Mouse (Mus musculus) CH12.LX (cell line): ENCODE data around the gene Ptx4. TPM values are rescaled to one million over a fixed set of nuclear protein-coding genes. Genes with fewer than 3 reads are reported as not detected.

Experiments used
- DNase-seq: peaks from one replicate; pipeline ENCODE4 v3.0.0-alpha.2; 2013; ENCODE audit errors: extremely low read depth
- H3K27ac ChIP-seq: 2 replicates; pipeline ENCODE4 v1.5.1; 2012; ENCODE audit warnings: low read depth, mild to moderate bottlenecking, control low read depth, moderate library complexity; ENCODE audit not compliant: insufficient read depth
- H3K27me3 ChIP-seq: replicated peaks from 2 replicates; pipeline ENCODE3; 2012; ENCODE audit warnings: inconsistent platforms
- H3K36me3 ChIP-seq, 2 experiments: replicated peaks in 1 of 2; 2 replicates each; pipeline versions ENCODE3 to v1.6.1; 2012; ENCODE audit warnings: inconsistent platforms in 1 of 2, low read length in 1 of 2, mild to moderate bottlenecking in 1 of 2, mixed read lengths in 1 of 2, moderate library complexity in 1 of 2; ENCODE audit not compliant: control insufficient read depth in 1 of 2, insufficient read depth in 1 of 2
- H3K4me1 ChIP-seq, 2 experiments: 2 replicates each; pipeline ENCODE4 v1.6.1; 2012; ENCODE audit warnings: inconsistent platforms in 1 of 2, moderate library complexity in 1 of 2; ENCODE audit not compliant: insufficient read depth in 2 of 2, control insufficient read depth in 1 of 2
- H3K4me2 ChIP-seq: 2 replicates; pipeline ENCODE4 v1.6.1; 2012; ENCODE audit warnings: low read depth, mild to moderate bottlenecking, control low read depth; ENCODE audit not compliant: poor library complexity, insufficient read depth, severe bottlenecking
- H3K4me3 ChIP-seq, 3 experiments: fragments of 150-350 bp in 1 of 3; sonication (generic) in 1 of 3; replicated peaks in 1 of 3; 2 replicates each; pipeline versions ENCODE3 to v1.5.1; 2011 to 2012; ENCODE audit warnings: low read depth in 2 of 3, low read length in 2 of 3, mild to moderate bottlenecking in 2 of 3, moderate library complexity in 2 of 3, control low read depth in 1 of 3, improper control_type of control experiment in 1 of 3, inconsistent platforms in 1 of 3, mixed read lengths in 1 of 3; ENCODE audit not compliant: poor library complexity in 1 of 3
- H3K79me2 ChIP-seq: replicated peaks from 2 replicates; pipeline ENCODE4 v1.6.1; 2012; ENCODE audit warnings: mild to moderate bottlenecking, moderate library complexity; ENCODE audit not compliant: control insufficient read depth, poor library complexity, insufficient read depth, severe bottlenecking; ENCODE audit errors: extremely low read depth
- H3K9ac ChIP-seq: 2 replicates; pipeline ENCODE4 v1.6.1; 2012; ENCODE audit warnings: low read depth, mild to moderate bottlenecking, control low read depth, moderate library complexity; ENCODE audit not compliant: insufficient read depth
- H3K9me3 ChIP-seq: replicated peaks from 2 replicates; pipeline ENCODE3; 2012; ENCODE audit warnings: low read length, inconsistent platforms, mixed read lengths
- BHLHE40 ChIP-seq: IDR thresholded peaks from 2 replicates; pipeline ENCODE4 v1.6.1; 2011; ENCODE audit warnings: mild to moderate bottlenecking, low read depth, low read length, improper control_type of control experiment
- CHD1 ChIP-seq: IDR thresholded peaks from 2 replicates; pipeline ENCODE4 v1.6.1; 2012; ENCODE audit warnings: low read depth, low read length, improper control_type of control experiment, inconsistent platforms
- CHD2 ChIP-seq: IDR thresholded peaks from 2 replicates; pipeline ENCODE4 v1.6.1; 2011; ENCODE audit warnings: low read length, improper control_type of control experiment
- CTCF ChIP-seq, 2 experiments: IDR thresholded peaks in 1 of 2; conservative IDR thresholded peaks in 1 of 2; 2 replicates each; pipeline ENCODE4 v1.5.1; 2011 to 2012; ENCODE audit warnings: low read depth in 2 of 2, low read length in 2 of 2, improper control_type of control experiment in 1 of 2, inconsistent platforms in 1 of 2, mild to moderate bottlenecking in 1 of 2, moderate library complexity in 1 of 2
- E2F4 ChIP-seq: IDR thresholded peaks from 2 replicates; pipeline ENCODE4 v1.6.1; 2011; ENCODE audit warnings: low read depth, low read length, improper control_type of control experiment; ENCODE audit not compliant: insufficient replicate concordance
- ELF1 ChIP-seq: IDR thresholded peaks from 2 replicates; pipeline ENCODE4 v1.6.1; 2014; ENCODE audit warnings: low read depth, mild to moderate bottlenecking, inconsistent platforms, low read length, improper control_type of control experiment
- EP300 ChIP-seq: IDR thresholded peaks from 2 replicates; pipeline ENCODE4 v1.6.1; 2011; ENCODE audit warnings: low read length, improper control_type of control experiment
- ETS1 ChIP-seq: conservative IDR thresholded peaks from 2 replicates; pipeline ENCODE4 v1.6.1; 2012; ENCODE audit warnings: low read depth, mild to moderate bottlenecking, inconsistent platforms, low read length, improper control_type of control experiment, moderate library complexity
- GABPA ChIP-seq: IDR thresholded peaks from 2 replicates; pipeline ENCODE4 v1.6.1; 2012; ENCODE audit warnings: low read depth, low read length, improper control_type of control experiment, inconsistent platforms; ENCODE audit not compliant: insufficient replicate concordance
- HCFC1 ChIP-seq: IDR thresholded peaks from 2 replicates; pipeline ENCODE4 v1.6.1; 2012; ENCODE audit warnings: low read depth, mild to moderate bottlenecking, inconsistent platforms, low read length, improper control_type of control experiment
- IRF4 ChIP-seq: IDR thresholded peaks from 2 replicates; pipeline ENCODE4 v1.6.1; 2014; ENCODE audit warnings: low read depth, mild to moderate bottlenecking, inconsistent platforms, low read length, improper control_type of control experiment
- JUN ChIP-seq: IDR thresholded peaks from 2 replicates; pipeline ENCODE4 v1.6.1; 2011; ENCODE audit warnings: low read depth, mild to moderate bottlenecking, low read length, improper control_type of control experiment, moderate library complexity; ENCODE audit not compliant: insufficient read depth
- JUND ChIP-seq: conservative IDR thresholded peaks from 2 replicates; pipeline ENCODE4 v1.6.1; 2011; ENCODE audit warnings: low read depth, low read length, improper control_type of control experiment
- KAT2A ChIP-seq: IDR thresholded peaks from 2 replicates; pipeline ENCODE4 v1.6.1; 2012; ENCODE audit warnings: low read length, improper control_type of control experiment, inconsistent platforms; ENCODE audit not compliant: insufficient replicate concordance
- MAFK ChIP-seq: IDR thresholded peaks from 2 replicates; pipeline ENCODE4 v1.6.1; 2011; ENCODE audit warnings: low read length, improper control_type of control experiment; ENCODE audit not compliant: insufficient replicate concordance
- MAX ChIP-seq: IDR thresholded peaks from 2 replicates; pipeline ENCODE4 v1.6.1; 2011; ENCODE audit warnings: low read length, improper control_type of control experiment
- MAZ ChIP-seq: IDR thresholded peaks from 2 replicates; pipeline ENCODE4 v1.6.1; 2012; ENCODE audit warnings: low read depth, mild to moderate bottlenecking, inconsistent platforms, low read length, improper control_type of control experiment, moderate library complexity
- MEF2A ChIP-seq: IDR thresholded peaks from 2 replicates; pipeline ENCODE4 v1.6.1; 2014; ENCODE audit warnings: low read depth, mild to moderate bottlenecking, inconsistent platforms, low read length, improper control_type of control experiment, borderline replicate concordance
- MXI1 ChIP-seq: IDR thresholded peaks from 2 replicates; pipeline ENCODE4 v1.6.1; 2011; ENCODE audit warnings: mild to moderate bottlenecking, low read depth, low read length, improper control_type of control experiment
- MYC ChIP-seq: IDR thresholded peaks from 2 replicates; pipeline ENCODE4 v1.6.1; 2011; ENCODE audit warnings: low read depth, mild to moderate bottlenecking, improper control_type of control experiment, low read length
- NELFE ChIP-seq: IDR thresholded peaks from 2 replicates; pipeline ENCODE4 v1.6.1; 2011; ENCODE audit warnings: low read depth, low read length, improper control_type of control experiment
- NRF1 ChIP-seq: IDR thresholded peaks from 2 replicates; pipeline ENCODE4 v1.6.1; 2014; ENCODE audit warnings: low read depth, mild to moderate bottlenecking, inconsistent platforms, low read length, improper control_type of control experiment, moderate library complexity
- PAX5 ChIP-seq: IDR thresholded peaks from 2 replicates; pipeline ENCODE4 v1.6.1; 2012; ENCODE audit warnings: low read length, inconsistent platforms, mixed read lengths
- POLR2A ChIP-seq: IDR thresholded peaks from 2 replicates; pipeline ENCODE4 v1.6.1; 2011; ENCODE audit warnings: low read depth, mild to moderate bottlenecking, improper control_type of control experiment, low read length
- POLR2AphosphoS2 ChIP-seq: IDR thresholded peaks from 2 replicates; pipeline ENCODE4 v1.6.1; 2011; ENCODE audit warnings: low read depth, low read length, improper control_type of control experiment
- RAD21 ChIP-seq: IDR thresholded peaks from 2 replicates; pipeline ENCODE4 v1.6.1; 2011; ENCODE audit warnings: low read depth, mild to moderate bottlenecking, low read length, improper control_type of control experiment, moderate library complexity
- RCOR1 ChIP-seq: conservative IDR thresholded peaks from 2 replicates; pipeline ENCODE4 v1.6.1; 2012; ENCODE audit warnings: low read depth, mild to moderate bottlenecking, inconsistent platforms, low read length, improper control_type of control experiment
- SIN3A ChIP-seq: IDR thresholded peaks from 2 replicates; pipeline ENCODE4 v1.6.1; 2012; ENCODE audit warnings: low read length, improper control_type of control experiment, inconsistent platforms
- SMC3 ChIP-seq: IDR thresholded peaks from 2 replicates; pipeline ENCODE4 v1.6.1; 2011; ENCODE audit warnings: low read depth, low read length, improper control_type of control experiment
- TBP ChIP-seq: conservative IDR thresholded peaks from 2 replicates; pipeline ENCODE4 v1.6.1; 2011; ENCODE audit warnings: low read depth, low read length, improper control_type of control experiment
- TCF12 ChIP-seq: IDR thresholded peaks from 2 replicates; pipeline ENCODE4 v1.6.1; 2014; ENCODE audit warnings: low read depth, mild to moderate bottlenecking, inconsistent platforms, low read length, improper control_type of control experiment
- UBTF ChIP-seq: IDR thresholded peaks from 2 replicates; pipeline ENCODE4 v1.6.1; 2012; ENCODE audit warnings: low read depth, mild to moderate bottlenecking, inconsistent platforms, low read length, improper control_type of control experiment, moderate library complexity
- USF1 ChIP-seq: IDR thresholded peaks from 2 replicates; pipeline ENCODE4 v1.6.1; 2014; ENCODE audit warnings: low read depth, mild to moderate bottlenecking, inconsistent platforms, low read length, improper control_type of control experiment
- USF2 ChIP-seq: conservative IDR thresholded peaks from 2 replicates; pipeline ENCODE4 v1.6.1; 2011; ENCODE audit warnings: low read depth, low read length, improper control_type of control experiment
- ZC3H11A ChIP-seq: IDR thresholded peaks from 2 replicates; pipeline ENCODE4 v1.6.1; 2012; ENCODE audit warnings: low read depth, mild to moderate bottlenecking, inconsistent platforms, low read length, improper control_type of control experiment
- ZKSCAN1 ChIP-seq: IDR thresholded peaks from 2 replicates; pipeline ENCODE4 v1.6.1; 2012; ENCODE audit warnings: low read depth, inconsistent platforms, low read length, improper control_type of control experiment, borderline replicate concordance
- ZMIZ1 ChIP-seq: IDR thresholded peaks from 2 replicates; pipeline ENCODE4 v1.6.1; 2012; ENCODE audit warnings: low read depth, mild to moderate bottlenecking, inconsistent platforms, low read length, improper control_type of control experiment
- ZNF384 ChIP-seq: IDR thresholded peaks from 2 replicates; pipeline ENCODE4 v1.6.1; 2012; ENCODE audit warnings: low read depth, low read length, improper control_type of control experiment, inconsistent platforms
- dilution Hi-C: fragments of 300-500 bp; cut with MboI; formaldehyde crosslinking; loops from 2 replicates; pipeline ENCODE4 v1.14.3; 2020; ENCODE audit warnings: low sequenced_read_pairs; ENCODE audit not compliant: extremely low pct_unique_long_range_greater_than_20kb, extremely low pct_ligation_motif_present
- in situ Hi-C: fragments of 300-500 bp; cut with MboI; formaldehyde crosslinking; loops from 3 replicates; pipeline ENCODE4 v1.14.3; 2019; ENCODE audit warnings: low sequenced_read_pairs, low pct_ligation_motif_present, low pct_unique_long_range_greater_than_20kb, mixed read lengths
- polyA plus RNA-seq: library from polyadenylated mRNA; unstranded; fragments of >175 nt; gene quantifications from 2 replicates; pipeline ENCODE4 v1.2.1, GENCODE M21; 2012; ENCODE audit warnings: low read depth; ENCODE audit not compliant: insufficient read length
- total RNA-seq, 2 experiments: library from RNA; depleted of rRNA; stranded (reverse); fragments of 300-350 nt in 1 of 2; fragments of >200 nt in 1 of 2; gene quantifications; 2 replicates each; pipeline ENCODE4 v1.2.3; 2012 to 2014

Ptx4 gene
- total and polyA plus RNA-seq, 3 experiments: not detected

- peak; percentile 75 for TF ChIP-seq ELF1
- TF ChIP-seq ZMIZ1: no peak
- TF ChIP-seq CHD1: no peak
- TF ChIP-seq USF1: peak; percentile 98
- peak; percentile 98 for TF ChIP-seq SIN3A
- TF ChIP-seq NELFE: peak; percentile 61; the same call in 1 of the 2 replicates
- TF ChIP-seq ZC3H11A: no peak
- TF ChIP-seq ZKSCAN1: no peak
- 0 out of 2 replicates have a peak, but pooled peaks have one; percentile 65 for TF ChIP-seq UBTF
- peak; percentile 80; the same call in 1 of the 2 replicates for TF ChIP-seq IRF4
- no peak for TF ChIP-seq ZNF384
- TF ChIP-seq JUND: no peak
- no peak for TF ChIP-seq E2F4
- no peak for TF ChIP-seq RCOR1
- no peak for TF ChIP-seq MAZ
- TF ChIP-seq HCFC1: peak; percentile 99
- no peak for TF ChIP-seq MYC
- peak; percentile 30; the same call in 1 of the 2 replicates for TF ChIP-seq GABPA
- TF ChIP-seq KAT2A: peak; percentile 94; the same call in 1 of the 2 replicates
- TF ChIP-seq NRF1: peak; percentile 44; the same call in 1 of the 2 replicates
- peak; percentile 99 for TF ChIP-seq USF2
- peak; percentile 80 for TF ChIP-seq POLR2A
- TF ChIP-seq MXI1: peak; percentile 85
- no peak for TF ChIP-seq MAFK
- peak; percentile 99 for TF ChIP-seq BHLHE40
- no peak for TF ChIP-seq JUN
- peak; percentile 46; the same call in 1 of the 2 replicates for TF ChIP-seq ETS1
- TF ChIP-seq TCF12: peak; percentile 54
- no peak for TF ChIP-seq SMC3
- TF ChIP-seq CHD2: peak; percentile 48; the same call in 1 of the 2 replicates
- TF ChIP-seq TBP: no peak
- TF ChIP-seq MEF2A: peak; percentile 61; the same call in 1 of the 2 replicates
- TF ChIP-seq EP300: no peak
- TF ChIP-seq POLR2AphosphoS2: no peak; the same call in 1 of the 2 replicates
- TF ChIP-seq RAD21: no peak
- no peak for TF ChIP-seq PAX5
- TF ChIP-seq CTCF (conservative IDR thresholded peaks at IDR 0.05 in 1 of 2, IDR thresholded peaks at IDR 0.05 in 1 of 2; ENCODE audit: low read depth in 2 of 2, low read length in 2 of 2): no peak
- peak; percentile 98 for TF ChIP-seq MAX
- H3K9ac ChIP-seq: peak within 1 kb of the TSS; percentile 94
- H3K79me2 ChIP-seq: peaks cover 6% of the 10 kb centered on the region; the same call in 1 of the 2 replicates
- peaks cover 0 to 27% of the 10 kb centered on the region in 2 experiments for H3K36me3 ChIP-seq
- H3K4me1 ChIP-seq: peaks cover 9 to 18% of the 10 kb centered on the region in 2 experiments
- peak; percentile 92 for DNase-seq
- H3K4me3 ChIP-seq: peak within 1 kb of the TSS; percentile 58 to 100 (median 84)
- H3K4me2 ChIP-seq: peak within 1 kb of the TSS; percentile 97
- peaks cover 13% of the 10 kb centered on the region for H3K27me3 ChIP-seq
- dilution Hi-C loops (no loop called here), in situ Hi-C loops (no loop called here)
- H3K27ac ChIP-seq: no peak within 1 kb of the TSS
- no peaks in the 10 kb centered on the region for H3K9me3 ChIP-seq
Measured at GRCm38 (mm10) chr17:25133275-25133698, 12.7 kb downstream of the Ptx4 start, which contains the start of gene Clcn7. TSS of gene Clcn7 (plus strand) at chr17:25133391.
